Mouse (Mus musculus) kidney, embryonic 15.5 days (tissue): ENCODE measurements at regions not wholly inside any gene's neighbourhood (a gene's known extent, or its start where the extent isn't known, plus 50 kb on each side); places are given as distances from the start of the nearest gene placed in this dataset.

ENCODE experiments used
- ATAC-seq: fragments of 200-750 bp; cut with Nextera tagmentation; replicated peaks from 2 replicates; pipeline ENCODE4 v1.8.0; 2017; ENCODE audit warnings: moderate TSS enrichment; ENCODE audit not compliant: low FRiP score
- H3K27ac ChIP-seq: fragments of 300-500 bp; sonication (generic); 2 replicates; pipeline ENCODE4 v1.5.1; 2015; ENCODE audit warnings: mild to moderate bottlenecking, inconsistent platforms
- H3K27me3 ChIP-seq: fragments of 300-500 bp; sonication (generic); 2 replicates; pipeline ENCODE4 v1.6.1; 2015; ENCODE audit warnings: inconsistent platforms
- H3K36me3 ChIP-seq: fragments of 300-500 bp; sonication (generic); 2 replicates; pipeline ENCODE4 v1.6.1; 2015; ENCODE audit warnings: inconsistent platforms
- H3K4me1 ChIP-seq: fragments of 300-500 bp; sonication (generic); 2 replicates; pipeline ENCODE4 v1.6.1; 2015; ENCODE audit warnings: inconsistent platforms
- H3K4me2 ChIP-seq: fragments of 300-500 bp; sonication (generic); 2 replicates; pipeline ENCODE4 v1.6.1; 2015; ENCODE audit warnings: moderate library complexity, mild to moderate bottlenecking, inconsistent platforms
- H3K4me3 ChIP-seq: fragments of 300-500 bp; sonication (generic); replicated peaks from 2 replicates; pipeline ENCODE4 v1.5.1; 2015; ENCODE audit warnings: mild to moderate bottlenecking, inconsistent platforms
- H3K9ac ChIP-seq: fragments of 300-500 bp; sonication (generic); 2 replicates; pipeline ENCODE4 v1.6.1; 2015; ENCODE audit warnings: mild to moderate bottlenecking, inconsistent platforms
- H3K9me3 ChIP-seq: fragments of 300-500 bp; sonication (generic); replicated peaks from 2 replicates; pipeline ENCODE4 v1.6.1; 2016; ENCODE audit warnings: inconsistent platforms
- WGBS: fragments of 180-500 bp; shearing (Covaris S2); methylation state at CpG from one replicate; pipeline ENCODE4 v1.1.7; 2015; ENCODE audit warnings: mixed read lengths; 5-methylcytosine and 5-hydroxymethylcytosine counted together

GRCm38 (mm10) chr5:77806334-77807157 is 398.7 kb upstream of the Igfbp7 start:
- H3K4me1 ChIP-seq: 0 out of 2 replicates have a peak, but pooled peaks cover 6% of the 10 kb centered on the region
- no peaks in the 10 kb centered on the region for H3K9me3 ChIP-seq
- H3K36me3 ChIP-seq: no peaks in the 10 kb centered on the region
- no peak overlapping the region for H3K4me3 ChIP-seq
- peaks cover 7% of the 10 kb centered on the region; the same call in 1 of the 2 replicates for H3K27me3 ChIP-seq
- H3K9ac ChIP-seq: no peak overlapping the region
- no peak for ATAC-seq
- no peak overlapping the region for H3K4me2 ChIP-seq
- H3K27ac ChIP-seq: no peak overlapping the region
- 61% methylated on average over 9 of the region's 9 CpGs for WGBS

DNA sequence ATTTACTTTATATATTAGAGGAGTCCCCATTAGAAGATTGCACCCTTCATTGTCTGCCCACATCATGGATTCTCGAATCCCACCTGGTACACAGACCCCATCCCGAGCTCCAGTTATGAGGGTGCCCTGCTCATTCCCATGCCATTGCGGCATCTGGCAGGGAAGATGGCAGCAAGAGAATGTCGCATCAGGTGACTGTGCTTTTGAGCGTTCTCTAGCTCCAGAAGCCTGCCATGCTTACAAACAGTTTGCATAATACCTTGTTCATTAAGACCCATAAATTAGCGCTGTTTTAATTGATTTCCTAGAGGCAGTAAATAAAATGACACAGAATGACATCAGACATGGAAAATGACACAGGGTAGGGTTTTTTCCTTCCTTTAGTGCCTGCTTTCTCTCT is 398.0 kb upstream of the Igfbp7 start:
- H3K36me3 ChIP-seq: no peaks in the 10 kb centered on the region
- H3K9ac ChIP-seq: no peak overlapping the region
- H3K4me1 ChIP-seq: 0 out of 2 replicates have a peak, but pooled peaks cover 6% of the 10 kb centered on the region
- no peaks in the 10 kb centered on the region for H3K9me3 ChIP-seq
- no peak for ATAC-seq
- 82% methylated on average over 6 of the region's 6 CpGs for WGBS
- no peak overlapping the region for H3K4me2 ChIP-seq
- peaks cover 7% of the 10 kb centered on the region; the same call in 1 of the 2 replicates for H3K27me3 ChIP-seq
- no peak overlapping the region for H3K27ac ChIP-seq
- H3K4me3 ChIP-seq: no peak overlapping the region

DNA sequence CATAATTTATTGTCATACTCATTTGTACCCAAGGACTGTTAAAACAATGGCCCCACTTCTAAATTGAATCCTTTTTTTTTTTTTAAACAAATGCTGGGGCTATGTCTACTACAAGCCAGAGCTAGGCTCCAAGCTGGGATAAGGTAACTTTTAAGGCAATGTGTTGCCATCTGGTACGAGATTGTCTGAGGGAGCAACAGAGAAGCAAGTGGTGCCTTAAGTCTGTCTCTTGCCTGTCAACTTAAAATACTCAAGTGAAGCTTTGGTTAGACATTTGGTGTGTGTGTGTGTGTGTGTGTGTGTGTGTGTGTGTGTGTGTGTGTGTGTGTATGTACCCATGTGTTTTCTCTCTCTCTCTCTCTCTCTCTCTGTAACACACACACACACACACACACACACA is 397.5 kb upstream of the Igfbp7 start:
- H3K27me3 ChIP-seq: peaks cover 7% of the 10 kb centered on the region; the same call in 1 of the 2 replicates
- H3K27ac ChIP-seq: no peak overlapping the region
- H3K4me2 ChIP-seq: no peak overlapping the region
- no peaks in the 10 kb centered on the region for H3K9me3 ChIP-seq
- no peak overlapping the region for H3K4me3 ChIP-seq
- no peak overlapping the region for H3K9ac ChIP-seq
- ATAC-seq: no peak
- no peaks in the 10 kb centered on the region for H3K36me3 ChIP-seq
- 0 out of 2 replicates have a peak, but pooled peaks cover 6% of the 10 kb centered on the region for H3K4me1 ChIP-seq
- 81% methylated on average over 1 of the region's 1 CpGs for WGBS

DNA sequence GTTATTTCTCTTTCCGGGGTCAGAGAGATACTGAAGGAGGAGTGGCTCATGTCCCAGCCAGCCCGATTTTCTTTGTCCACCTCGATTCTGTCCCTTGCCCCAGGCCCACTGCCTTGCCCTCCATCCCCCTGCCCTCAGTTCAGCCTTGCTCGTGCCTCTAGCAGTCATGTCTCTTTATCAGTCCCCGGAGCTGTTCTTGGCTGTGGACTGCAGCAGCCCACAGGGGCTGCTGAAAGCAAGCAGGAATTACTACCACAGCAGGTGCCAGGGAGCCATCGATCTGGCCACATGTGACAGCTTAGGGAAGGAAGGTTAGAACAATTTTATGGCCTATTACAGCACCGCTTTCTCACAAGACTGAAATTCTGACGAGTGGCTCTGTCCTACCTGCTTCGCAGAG is 396.3 kb upstream of the Igfbp7 start:
- no peak overlapping the region for H3K27ac ChIP-seq
- peak; percentile 37; the same call in 1 of the 2 replicates for ATAC-seq
- H3K9me3 ChIP-seq: no peaks in the 10 kb centered on the region
- WGBS: 26% methylated on average over 9 of the region's 9 CpGs
- H3K36me3 ChIP-seq: no peaks in the 10 kb centered on the region
- H3K9ac ChIP-seq: no peak overlapping the region
- peaks cover 7% of the 10 kb centered on the region; the same call in 1 of the 2 replicates for H3K27me3 ChIP-seq
- H3K4me2 ChIP-seq: peak overlapping the region; percentile 49
- H3K4me1 ChIP-seq: 0 out of 2 replicates have a peak, but pooled peaks cover 6% of the 10 kb centered on the region
- H3K4me3 ChIP-seq: peak overlapping the region; percentile 32

DNA sequence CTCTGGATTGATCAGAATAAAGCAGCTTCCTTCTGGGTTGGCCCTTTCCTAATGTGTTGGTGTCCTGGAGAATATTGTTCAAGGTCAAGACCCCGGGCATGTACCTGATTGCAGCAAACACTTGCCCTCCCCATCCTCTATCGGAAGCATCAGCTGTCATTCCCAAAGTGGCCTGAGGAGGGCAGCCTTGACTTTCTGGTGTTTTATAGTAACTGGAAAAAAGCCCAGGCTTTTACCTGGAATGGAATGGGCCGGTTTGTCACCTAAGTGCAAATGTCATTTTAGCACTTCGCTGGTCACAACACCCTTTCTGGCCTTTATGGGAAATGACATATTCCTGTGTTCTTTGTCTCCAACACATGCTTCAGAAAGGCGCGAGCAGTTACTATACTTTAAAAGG is 395.7 kb upstream of the Igfbp7 start:
- no peaks in the 10 kb centered on the region for H3K9me3 ChIP-seq
- no peak overlapping the region for H3K27ac ChIP-seq
- H3K4me3 ChIP-seq: peak overlapping the region; percentile 32
- no peak overlapping the region for H3K9ac ChIP-seq
- 40% methylated on average over 6 of the region's 6 CpGs for WGBS
- 0 out of 2 replicates have a peak, but pooled peaks have one; percentile 45 for ATAC-seq
- H3K27me3 ChIP-seq: peaks cover 7% of the 10 kb centered on the region; the same call in 1 of the 2 replicates
- H3K36me3 ChIP-seq: no peaks in the 10 kb centered on the region
- H3K4me1 ChIP-seq: 0 out of 2 replicates have a peak, but pooled peaks cover 6% of the 10 kb centered on the region
- peak overlapping the region; percentile 49 for H3K4me2 ChIP-seq

DNA sequence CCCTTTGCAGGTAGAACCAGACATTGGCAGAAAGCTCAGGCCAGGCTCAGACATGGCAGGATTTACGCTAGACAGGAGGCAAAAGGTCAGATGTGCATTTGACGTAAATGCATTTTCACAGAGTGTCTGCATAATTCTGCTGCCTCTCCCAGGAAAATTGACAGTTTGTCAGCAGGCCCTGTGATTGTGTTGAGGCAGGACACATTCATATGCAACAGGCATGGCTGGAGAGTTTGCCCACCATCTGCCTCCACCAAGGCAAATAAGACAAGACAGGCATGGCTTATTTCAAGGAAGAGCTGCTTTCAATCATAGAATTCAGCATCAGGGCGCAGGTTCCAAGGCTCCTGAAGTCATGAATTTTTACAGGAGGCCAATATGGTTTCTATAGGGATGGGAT is 389.1 kb upstream of the Igfbp7 start:
- Histone ChIP-seq H3K4me3 (no peak overlapping the region), H3K4me2 (no peak overlapping the region), H3K4me1 (no peaks in the 10 kb centered on the region), H3K9me3 (no peaks in the 10 kb centered on the region), H3K27me3 (no peaks in the 10 kb centered on the region), H3K27ac (no peak overlapping the region), H3K36me3 (no peaks in the 10 kb centered on the region), H3K9ac (no peak overlapping the region)
- no peak for ATAC-seq
- WGBS: 77% methylated on average over 3 of the region's 3 CpGs

DNA sequence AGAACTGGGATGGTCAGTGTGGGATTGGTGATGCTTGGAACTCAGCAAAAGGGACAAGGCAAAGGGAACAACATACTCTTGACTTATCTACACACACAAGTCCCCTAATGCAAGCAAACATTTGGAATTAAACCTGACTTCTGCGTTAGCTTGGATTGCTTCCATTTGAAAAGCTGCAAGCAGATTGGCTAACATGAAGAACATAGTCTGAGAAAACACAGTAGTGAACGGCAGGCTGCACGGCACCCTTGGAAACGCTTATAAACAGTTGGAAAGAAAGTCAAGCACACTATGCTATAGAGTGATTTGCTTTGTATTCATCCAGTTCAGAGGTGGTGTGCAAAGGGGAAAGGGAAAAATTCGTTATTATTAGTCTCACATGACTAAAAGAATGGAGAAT is 387.9 kb upstream of the Igfbp7 start:
- Histone ChIP-seq H3K27me3 (no peaks in the 10 kb centered on the region), H3K9me3 (no peaks in the 10 kb centered on the region), H3K4me3 (no peak overlapping the region), H3K9ac (no peak overlapping the region), H3K4me1 (no peaks in the 10 kb centered on the region), H3K36me3 (no peaks in the 10 kb centered on the region), H3K27ac (no peak overlapping the region), H3K4me2 (no peak overlapping the region)
- ATAC-seq: no peak
- WGBS: 78% methylated on average over 5 of the region's 5 CpGs

DNA sequence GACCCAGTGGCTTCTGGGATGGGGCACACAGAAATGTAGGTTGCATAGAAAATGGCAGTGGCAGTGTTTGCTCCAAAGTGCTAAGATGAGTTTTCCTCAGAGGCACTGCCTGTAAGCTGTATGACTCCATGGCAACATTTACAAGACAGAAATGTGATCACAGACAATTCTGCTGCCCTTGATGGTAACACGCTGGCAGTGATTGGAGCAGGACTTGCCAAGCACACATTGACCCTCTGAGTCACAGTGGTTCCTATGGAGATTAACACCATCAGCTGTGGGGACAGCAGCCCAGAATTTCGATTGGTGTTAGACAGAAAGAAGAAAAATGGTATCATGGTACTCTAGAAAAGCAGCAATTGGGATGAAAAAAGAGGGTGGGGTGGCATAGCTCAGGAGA is 376.1 kb upstream of the Igfbp7 start:
- Histone ChIP-seq H3K4me1 (no peaks in the 10 kb centered on the region), H3K9ac (no peak overlapping the region), H3K36me3 (no peaks in the 10 kb centered on the region), H3K4me2 (no peak overlapping the region), H3K27me3 (no peaks in the 10 kb centered on the region), H3K9me3 (no peaks in the 10 kb centered on the region), H3K27ac (no peak overlapping the region), H3K4me3 (no peak overlapping the region)
- 72% methylated on average over 2 of the region's 2 CpGs for WGBS
- ATAC-seq: no peak

- no peak overlapping the region for H3K4me3 ChIP-seq
- no peak overlapping the region for H3K27ac ChIP-seq
- H3K4me2 ChIP-seq: no peak overlapping the region
- ATAC-seq: peak; percentile 86
- H3K9ac ChIP-seq: no peak overlapping the region
- H3K9me3 ChIP-seq: no peaks in the 10 kb centered on the region
- H3K36me3 ChIP-seq: no peaks in the 10 kb centered on the region
- H3K4me1 ChIP-seq: no peaks in the 10 kb centered on the region
- WGBS: 32% methylated on average over 6 of the region's 6 CpGs
- H3K27me3 ChIP-seq: no peaks in the 10 kb centered on the region
Measured at GRCm38 (mm10) chr5:77762426-77763042, 354.7 kb upstream of the Igfbp7 start.

DNA sequence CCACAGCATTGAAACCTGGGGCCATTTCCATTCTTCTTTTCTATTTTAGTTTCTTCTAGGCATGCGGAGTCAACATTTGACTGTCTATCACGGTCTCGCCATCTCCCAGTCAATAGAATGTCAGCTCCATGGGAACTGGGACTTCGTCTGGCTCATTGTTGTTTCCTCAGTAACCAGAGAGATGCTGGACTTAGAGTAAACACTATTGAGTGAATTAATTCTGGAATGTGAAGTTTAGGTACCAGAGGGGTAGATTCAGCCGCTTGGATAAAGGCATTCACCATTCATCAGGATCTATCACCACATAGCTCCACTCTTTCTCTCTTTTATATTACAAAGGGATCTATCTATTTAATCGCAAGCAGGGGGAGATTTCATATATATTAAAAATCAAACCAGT is 354.2 kb upstream of the Igfbp7 start:
- H3K4me1 ChIP-seq: no peaks in the 10 kb centered on the region
- no peak overlapping the region for H3K4me2 ChIP-seq
- no peak for ATAC-seq
- WGBS: 86% methylated on average over 6 of the region's 6 CpGs
- H3K27ac ChIP-seq: no peak overlapping the region
- H3K4me3 ChIP-seq: no peak overlapping the region
- no peak overlapping the region for H3K9ac ChIP-seq
- no peaks in the 10 kb centered on the region for H3K27me3 ChIP-seq
- H3K36me3 ChIP-seq: no peaks in the 10 kb centered on the region
- no peaks in the 10 kb centered on the region for H3K9me3 ChIP-seq

GRCm38 (mm10) chr5:77748933-77749332 is 341.1 kb upstream of the Igfbp7 start:
- WGBS: 97% methylated on average over 1 of the region's 1 CpGs
- H3K36me3 ChIP-seq: no peaks in the 10 kb centered on the region
- no peak overlapping the region for H3K4me2 ChIP-seq
- no peak for ATAC-seq
- no peak overlapping the region for H3K9ac ChIP-seq
- no peaks in the 10 kb centered on the region for H3K4me1 ChIP-seq
- no peaks in the 10 kb centered on the region for H3K9me3 ChIP-seq
- no peak overlapping the region for H3K27ac ChIP-seq
- no peaks in the 10 kb centered on the region for H3K27me3 ChIP-seq
- no peak overlapping the region for H3K4me3 ChIP-seq

- no peak overlapping the region for H3K4me2 ChIP-seq
- no peaks in the 10 kb centered on the region for H3K27me3 ChIP-seq
- 82% methylated on average over 5 of the region's 5 CpGs for WGBS
- H3K9ac ChIP-seq: no peak overlapping the region
- ATAC-seq: no peak
- H3K4me1 ChIP-seq: no peaks in the 10 kb centered on the region
- no peaks in the 10 kb centered on the region for H3K36me3 ChIP-seq
- no peaks in the 10 kb centered on the region for H3K9me3 ChIP-seq
- H3K27ac ChIP-seq: no peak overlapping the region
- no peak overlapping the region for H3K4me3 ChIP-seq
Measured at GRCm38 (mm10) chr5:77746604-77747003, 338.8 kb upstream of the Igfbp7 start.
